Mouse (Mus musculus) heart, postnatal 0 days (tissue): ENCODE data around the gene Lhb.
"Not testable (repeated sequence)": the region's sequence is repeated elsewhere in the genome, so short reads cannot be mapped to it uniquely, and the experiment has no call there.

Source experiments
- CTCF ChIP-seq: IDR thresholded peaks from 2 replicates; pipeline ENCODE4 v1.5.1; 2016; ENCODE audit warnings: antibody characterized with exemption, control low read depth, low read depth
- EP300 ChIP-seq: IDR thresholded peaks from 2 replicates; pipeline ENCODE4 v1.6.1; 2016; ENCODE audit warnings: antibody characterized with exemption, low read depth

- peak; percentile 14; the same call in 1 of the 2 replicates for TF ChIP-seq CTCF
- TF ChIP-seq EP300, result not testable (repeated sequence)
Measured at GRCm38 (mm10) chr7:45396337-45396775, 24.3 kb upstream of the Lhb start.
